Mouse (Mus musculus): ENCODE measurements around the gene Fam172a.

The Fam172a gene

GRCm38 (mm10) chr13:78215223-78215622, 513.4 kb downstream of the Fam172a start:
- no peak for DNase-seq (ENCODE audit: low read depth, low spot score)

All from skeletal muscle tissue, adult 2 months (tissue).